Mouse (Mus musculus) MEL (cell line): ENCODE results near the gene Lrrc29. TPM values are rescaled to one million over a fixed set of nuclear protein-coding genes. Genes with fewer than 3 reads are reported as not detected.

Experiments
- DNase-seq: peaks from one replicate; pipeline ENCODE4 v3.0.0; 2011; ENCODE audit warnings: low read depth, low spot score
- H3K27ac ChIP-seq: 2 replicates; pipeline ENCODE4 v1.5.1; 2012; ENCODE audit warnings: low read depth, mild to moderate bottlenecking, control low read depth, low read length, moderate library complexity; ENCODE audit not compliant: control insufficient read depth
- H3K27me3 ChIP-seq, 2 experiments: fragments of 150-350 bp in 1 of 2; sonication (generic) in 1 of 2; 2 replicates each; pipeline ENCODE4 v1.6.1; 2012; ENCODE audit warnings: low read length in 2 of 2, mild to moderate bottlenecking in 2 of 2, improper control_type of control experiment in 1 of 2, moderate library complexity in 1 of 2; ENCODE audit not compliant: insufficient read depth in 2 of 2, control insufficient read depth in 1 of 2
- H3K36me3 ChIP-seq, 2 experiments: 2 replicates each; pipeline ENCODE4 v1.6.1; 2012 to 2014; ENCODE audit warnings: low read length in 2 of 2, improper control_type of control experiment in 1 of 2, inconsistent platforms in 1 of 2, mild to moderate bottlenecking in 1 of 2; ENCODE audit not compliant: insufficient read depth in 2 of 2, control insufficient read depth in 1 of 2
- H3K4me1 ChIP-seq, 2 experiments: fragments of 150-350 bp in 1 of 2; sonication (generic) in 1 of 2; 2 replicates each; pipeline ENCODE4 v1.6.1; 2012; ENCODE audit warnings: low read length in 2 of 2, improper control_type of control experiment in 1 of 2, mild to moderate bottlenecking in 1 of 2; ENCODE audit not compliant: insufficient read depth in 2 of 2, control insufficient read depth in 1 of 2
- H3K4me3 ChIP-seq, 2 experiments: fragments of 150-350 bp in 1 of 2; sonication (generic) in 1 of 2; 2 replicates each; pipeline ENCODE4 v1.5.1; 2012; ENCODE audit warnings: low read depth in 2 of 2, low read length in 2 of 2, mild to moderate bottlenecking in 2 of 2, moderate library complexity in 2 of 2, control low read depth in 1 of 2, improper control_type of control experiment in 1 of 2; ENCODE audit not compliant: control insufficient read depth in 1 of 2, insufficient read depth in 1 of 2
- H3K79me2 ChIP-seq: 2 replicates; pipeline ENCODE4 v1.6.1; 2012; ENCODE audit warnings: mild to moderate bottlenecking, low read length, moderate library complexity; ENCODE audit not compliant: control insufficient read depth, poor library complexity, insufficient read depth
- H3K9ac ChIP-seq: 2 replicates; pipeline ENCODE4 v1.6.1; 2012; ENCODE audit warnings: low read depth, mild to moderate bottlenecking, control low read depth, low read length, moderate library complexity; ENCODE audit not compliant: control insufficient read depth, poor library complexity, severe bottlenecking
- H3K9me3 ChIP-seq: fragments of 150-350 bp; sonication (generic); replicated peaks from 2 replicates; pipeline ENCODE4 v1.6.1; 2012; ENCODE audit warnings: mild to moderate bottlenecking, low read length, improper control_type of control experiment, moderate library complexity; ENCODE audit not compliant: insufficient read depth
- CHD2 ChIP-seq: IDR thresholded peaks from 2 replicates; pipeline ENCODE4 v1.6.1; 2011; ENCODE audit warnings: low read length, improper control_type of control experiment
- EP300 ChIP-seq, 2 experiments: IDR thresholded peaks; 2 replicates each; pipeline ENCODE4 v1.6.1; 2011; ENCODE audit warnings: improper control_type of control experiment in 2 of 2, low read length in 2 of 2, low read depth in 1 of 2, mild to moderate bottlenecking in 1 of 2
- ETS1 ChIP-seq: IDR thresholded peaks from 2 replicates; pipeline ENCODE4 v1.6.1; 2012; ENCODE audit warnings: low read depth, mild to moderate bottlenecking, inconsistent platforms, low read length, improper control_type of control experiment, moderate library complexity
- GATA1 ChIP-seq: IDR thresholded peaks from 2 replicates; pipeline ENCODE4 v1.6.1; 2011; ENCODE audit warnings: low read depth, low read length, improper control_type of control experiment
- KAT2A ChIP-seq: conservative IDR thresholded peaks from 2 replicates; pipeline ENCODE4 v1.6.1; 2012; ENCODE audit warnings: low read depth, low read length, improper control_type of control experiment, inconsistent platforms
- MAFK ChIP-seq: IDR thresholded peaks from 2 replicates; pipeline ENCODE4 v1.6.1; 2011; ENCODE audit warnings: low read depth, mild to moderate bottlenecking, low read length, improper control_type of control experiment, borderline replicate concordance
- MAX ChIP-seq: IDR thresholded peaks from 2 replicates; pipeline ENCODE4 v1.6.1; 2011; ENCODE audit warnings: low read length, improper control_type of control experiment
- MAZ ChIP-seq: IDR thresholded peaks from 2 replicates; pipeline ENCODE4 v1.6.1; 2012; ENCODE audit warnings: low read depth, mild to moderate bottlenecking, inconsistent platforms, low read length, improper control_type of control experiment
- MYB ChIP-seq: IDR thresholded peaks from 2 replicates; pipeline ENCODE4 v1.6.1; 2011; ENCODE audit warnings: mild to moderate bottlenecking, low read depth, low read length, improper control_type of control experiment
- POLR2A ChIP-seq, 2 experiments: IDR thresholded peaks; 2 replicates each; pipeline ENCODE4 v1.6.1; 2011 to 2012; ENCODE audit warnings: low read length in 2 of 2, mild to moderate bottlenecking in 2 of 2, control low read depth in 1 of 2, improper control_type of control experiment in 1 of 2, low read depth in 1 of 2, moderate library complexity in 1 of 2; ENCODE audit not compliant: control insufficient read depth in 1 of 2, insufficient read depth in 1 of 2, poor library complexity in 1 of 2
- POLR2AphosphoS2 ChIP-seq: IDR thresholded peaks from 2 replicates; pipeline ENCODE4 v1.6.1; 2011; ENCODE audit warnings: low read length, improper control_type of control experiment
- POLR2AphosphoS5 ChIP-seq: IDR thresholded peaks from 2 replicates; pipeline ENCODE4 v1.6.1; 2012; ENCODE audit warnings: low read depth, borderline replicate concordance, mild to moderate bottlenecking, inconsistent platforms, low read length, moderate library complexity, mixed read lengths
- SMC3 ChIP-seq: IDR thresholded peaks from 2 replicates; pipeline ENCODE4 v1.6.1; 2011; ENCODE audit warnings: low read depth, low read length, improper control_type of control experiment
- TAL1 ChIP-seq: IDR thresholded peaks from 2 replicates; pipeline ENCODE4 v1.6.1; 2012; ENCODE audit warnings: mild to moderate bottlenecking, inconsistent platforms, low read length, moderate library complexity, mixed read lengths
- TBP ChIP-seq: IDR thresholded peaks from 2 replicates; pipeline ENCODE4 v1.8.0; 2011; ENCODE audit warnings: low read depth, low read length, improper control_type of control experiment
- TCF12 ChIP-seq: IDR thresholded peaks from 2 replicates; pipeline ENCODE4 v1.6.1; 2014; ENCODE audit warnings: low read depth, mild to moderate bottlenecking, inconsistent platforms, low read length, improper control_type of control experiment, moderate library complexity
- USF1 ChIP-seq: IDR thresholded peaks from 2 replicates; pipeline ENCODE4 v1.6.1; 2014; ENCODE audit warnings: low read depth, mild to moderate bottlenecking, inconsistent platforms, low read length, improper control_type of control experiment, moderate library complexity
- ZMIZ1 ChIP-seq: IDR thresholded peaks from 2 replicates; pipeline ENCODE4 v1.6.1; 2012; ENCODE audit warnings: low read depth, mild to moderate bottlenecking, inconsistent platforms, low read length, improper control_type of control experiment, moderate library complexity
- ZNF384 ChIP-seq: IDR thresholded peaks from 2 replicates; pipeline ENCODE4 v1.6.1; 2012; ENCODE audit warnings: low read depth, mild to moderate bottlenecking, inconsistent platforms, low read length, improper control_type of control experiment
- polyA plus RNA-seq, 2 experiments: library from polyadenylated mRNA; stranded (reverse) in 1 of 2; unstranded in 1 of 2; fragments of >175 nt in 1 of 2; fragments of >200 nt in 1 of 2; gene quantifications; 2 replicates each; pipeline versions ENCODE4 v1.2.1 to v1.2.4; 2012; ENCODE audit warnings: low replicate concordance in 2 of 2, low read depth in 1 of 2; ENCODE audit not compliant: insufficient read length in 2 of 2, insufficient read depth in 1 of 2, missing spikeins in 1 of 2
- total RNA-seq: library from RNA; depleted of rRNA; stranded (reverse); fragments of 300-350 nt; gene quantifications from 2 replicates; pipeline ENCODE4 v1.2.3, GENCODE M21; 2012

Gene Lrrc29
- total and polyA plus RNA-seq, 3 experiments = 2.6 to 6.1 TPM; not detected in 1

- Histone ChIP-seq H3K4me3 (no peak overlapping the region), H3K9me3 (no peaks in the 10 kb centered on the region), H3K4me1 (peaks cover 7 to 37% of the 10 kb centered on the region in 2 experiments), H3K27me3 (no peaks in the 10 kb centered on the region), H3K36me3 (peaks cover 18 to 41% of the 10 kb centered on the region in 2 experiments), H3K79me2 (peaks cover 14% of the 10 kb centered on the region), H3K27ac (peak overlapping the region; percentile 34), H3K9ac (no peak overlapping the region)
- peak; percentile 84 for DNase-seq
- TF ChIP-seq EP300 (IDR thresholded peaks at IDR 0.05; ENCODE audit: low read depth in 1 of 2, low read length in 2 of 2) = peak in 1 of 2 experiments; percentile 6; a peak in 1 of 4 replicates
- peak; percentile 58; the same call in 1 of the 2 replicates for TF ChIP-seq MAZ
- TF ChIP-seq POLR2AphosphoS2 = peak; percentile 83; the same call in 1 of the 2 replicates
- 0 out of 2 replicates have a peak, but pooled peaks have one; percentile 33 for TF ChIP-seq POLR2AphosphoS5
- peak; percentile 68 for TF ChIP-seq TCF12
- TF ChIP-seq ETS1 = peak; percentile 67
- TF ChIP-seq ZMIZ1 = peak; percentile 15; the same call in 1 of the 2 replicates
- no peak for TF ChIP-seq GATA1
- 0 out of 2 replicates have a peak, but pooled peaks have one; percentile 32 for TF ChIP-seq CHD2
- peak in 1 of 2 experiments; percentile 27; a peak in 1 of 4 replicates for TF ChIP-seq POLR2A (IDR thresholded peaks at IDR 0.05; ENCODE audit: control insufficient read depth in 1 of 2, insufficient read depth in 1 of 2, low read depth in 1 of 2, low read length in 2 of 2, poor library complexity in 1 of 2)
- TF ChIP-seq MAFK = peak; percentile 49; the same call in 1 of the 2 replicates
- TF ChIP-seq MAX = no peak
- no peak for TF ChIP-seq ZNF384
- 0 out of 2 replicates have a peak, but pooled peaks have one; percentile 11 for TF ChIP-seq TBP
Measured at GRCm38 (mm10) chr8:105304325-105305210, 21.5 kb downstream of the Lrrc29 start.

- no peak overlapping the region for H3K4me3 ChIP-seq
Measured at GRCm38 (mm10) chr8:105303874-105304273, 22.2 kb downstream of the Lrrc29 start.

More at GRCm38 (mm10) chr8:105303874-105304273, 22.2 kb downstream of the Lrrc29 start:
- H3K9me3 ChIP-seq = no peaks in the 10 kb centered on the region
- H3K79me2 ChIP-seq = peaks cover 20% of the 10 kb centered on the region
- peak overlapping the region; percentile 12; the same call in 1 of the 2 replicates for H3K27ac ChIP-seq
- TF ChIP-seq SMC3 = no peak
- no peak for TF ChIP-seq KAT2A
- no peak for TF ChIP-seq MYB
- TF ChIP-seq TAL1 = no peak
- TF ChIP-seq USF1 = no peak
- no peak for DNase-seq
- no peaks in the 10 kb centered on the region for H3K27me3 ChIP-seq
- peaks cover 18 to 47% of the 10 kb centered on the region in 2 experiments for H3K36me3 ChIP-seq
- no peak overlapping the region for H3K9ac ChIP-seq
- peaks cover 9 to 39% of the 10 kb centered on the region in 2 experiments for H3K4me1 ChIP-seq
